Mouse (Mus musculus) cerebellum, adult 2 months (tissue): ENCODE results near the gene Cckar.

Experiments
- CTCF ChIP-seq: fragments of 200-500 bp; IDR thresholded peaks from 2 replicates; pipeline ENCODE4 v1.5.1; 2011; ENCODE audit warnings: low read depth, mild to moderate bottlenecking, control low read depth, low read length, moderate library complexity, borderline replicate concordance; ENCODE audit not compliant: insufficient read depth
- POLR2A ChIP-seq: fragments of 200-500 bp; IDR thresholded peaks from 2 replicates; pipeline ENCODE4 v1.6.1; 2011; ENCODE audit warnings: low read length, control low read depth, borderline replicate concordance; ENCODE audit not compliant: insufficient read depth

GRCm38 (mm10) chr5:53661508-53661907 lies 46.0 kb downstream of the Cckar start:
- TF ChIP-seq CTCF (no peak), POLR2A (no peak)
